Mouse (Mus musculus) fibroblast of lung, adult 2 months (primary cell): ENCODE measurements at regions not wholly inside any gene's neighbourhood (a gene's known extent, or its start where the extent isn't known, plus 50 kb on each side); places are given as distances from the start of the nearest gene placed in this dataset.
A peak's percentile ranks its signal among the peaks of the same experiment; 100 is the strongest.

Experiments
- DNase-seq: peaks from one replicate; pipeline ENCODE4 v3.0.0-alpha.2; 2011; ENCODE audit warnings: low read depth

- DNase-seq = no peak
These were observed 56.1 kb downstream of the Gm4791 start for GRCm38 (mm10) chr9:47054595-47054994.

- DNase-seq = no peak
These were observed 57.0 kb downstream of the Gm4791 start for GRCm38 (mm10) chr9:47055558-47055957.

- DNase-seq = no peak
These were observed 60.9 kb downstream of the Gm4791 start for GRCm38 (mm10) chr9:47059339-47060005.

GRCm38 (mm10) chr9:47060757-47061156, 62.2 kb downstream of the Gm4791 start:
- DNase-seq = no peak

- DNase-seq = peak; percentile 21
These were observed 64.0 kb downstream of the Gm4791 start for GRCm38 (mm10) chr9:47062516-47062915.

- DNase-seq = no peak
These were observed 65.2 kb downstream of the Gm4791 start for GRCm38 (mm10) chr9:47063751-47064150.

- no peak for DNase-seq
These were observed 66.0 kb downstream of the Gm4791 start for GRCm38 (mm10) chr9:47064463-47065032.

- no peak for DNase-seq
These were observed 70.9 kb downstream of the Gm4791 start for GRCm38 (mm10) chr9:47069436-47069835.

GRCm38 (mm10) chr9:47070958-47071357, 72.4 kb downstream of the Gm4791 start:
- peak; percentile 31 for DNase-seq

GRCm38 (mm10) chr9:47076946-47077345, 78.4 kb downstream of the Gm4791 start:
- DNase-seq = no peak

GRCm38 (mm10) chr9:47077416-47077815, 78.9 kb downstream of the Gm4791 start:
- DNase-seq = no peak

GRCm38 (mm10) chr9:47077945-47078344, 79.4 kb downstream of the Gm4791 start:
- no peak for DNase-seq

- no peak for DNase-seq
These were observed 82.9 kb downstream of the Gm4791 start for GRCm38 (mm10) chr9:47081407-47081806.

GRCm38 (mm10) chr9:47091796-47092195, 93.3 kb downstream of the Gm4791 start:
- DNase-seq = no peak

GRCm38 (mm10) chr9:47095656-47096055, 97.1 kb downstream of the Gm4791 start:
- DNase-seq = no peak

- DNase-seq = no peak
These were observed 104.8 kb downstream of the Gm4791 start for GRCm38 (mm10) chr9:47103316-47103715.

GRCm38 (mm10) chr9:47103966-47104365, 105.4 kb downstream of the Gm4791 start:
- no peak for DNase-seq

- no peak for DNase-seq
These were observed 109.6 kb downstream of the Gm4791 start for GRCm38 (mm10) chr9:47108096-47108495.

- DNase-seq = no peak
These were observed 120.7 kb downstream of the Gm4791 start for GRCm38 (mm10) chr9:47119253-47119652.

GRCm38 (mm10) chr9:47123113-47123512, 124.6 kb downstream of the Gm4791 start:
- DNase-seq = no peak

- no peak for DNase-seq
These were observed 127.0 kb downstream of the Gm4791 start for GRCm38 (mm10) chr9:47125517-47125916.

GRCm38 (mm10) chr9:47126236-47126635, 127.7 kb downstream of the Gm4791 start:
- no peak for DNase-seq

- DNase-seq = no peak
These were observed 129.3 kb downstream of the Gm4791 start for GRCm38 (mm10) chr9:47127756-47128424.
